Comparison of ENCODE assay signal across 12 mouse cellular contexts in genomic region chr3:30460890-30461578, GRCm38 (mm10).
DNase-seq lines count a peak whose midpoint lies in the region; ATAC-seq and TF ChIP-seq lines count a peak whose summit lies in the region.
"Had no signal": no experiment of that assay in that cellular context is flagged by ENCODE, and none has a peak within 500 bp of the region (broad histone marks: within the 10 kb centered on the region; RNA-seq: fewer than 3 reads in every experiment).

No protein-coding gene starts in this region.

- no peak overlapping the region for H3K27ac ChIP-seq in embryonic facial prominence, embryonic 14.5 days (replicated peaks; ENCODE audit: low read depth, low read length)
- no peak overlapping the region for H3K27ac ChIP-seq in embryonic facial prominence, embryonic 10.5 days (replicated peaks)
- H3K27ac ChIP-seq in midbrain, embryonic 12.5 days (replicated peaks) = no peak overlapping the region
- H3K27ac ChIP-seq in midbrain, embryonic 16.5 days (ENCODE audit: low read length) = no peak overlapping the region
- peak overlapping the region; percentile 50; the same call in 1 of the 2 replicates for H3K27ac ChIP-seq in lung, embryonic 14.5 days (ENCODE audit: low read depth)
- H3K27ac ChIP-seq: embryonic facial prominence, embryonic 15.5 days had no signal

- H3K36me3 ChIP-seq in embryonic facial prominence, embryonic 14.5 days (ENCODE audit: control insufficient read depth, insufficient read depth, low read length) = no peaks in the 10 kb centered on the region
- H3K36me3 ChIP-seq in embryonic facial prominence, embryonic 10.5 days (replicated peaks) = no peaks in the 10 kb centered on the region
- H3K36me3 ChIP-seq in midbrain, embryonic 12.5 days = no peaks in the 10 kb centered on the region
- H3K36me3 ChIP-seq in midbrain, embryonic 16.5 days (ENCODE audit: control insufficient read depth, insufficient read depth, low read length) = no peaks in the 10 kb centered on the region
- H3K36me3 ChIP-seq in lung, embryonic 14.5 days (ENCODE audit: insufficient read depth) = no peaks in the 10 kb centered on the region
- H3K36me3 ChIP-seq: embryonic facial prominence, embryonic 15.5 days had no signal

- no peaks in the 10 kb centered on the region for H3K9me3 ChIP-seq in embryonic facial prominence, embryonic 14.5 days (ENCODE audit: control insufficient read depth, low read length)
- no peaks in the 10 kb centered on the region for H3K9me3 ChIP-seq in embryonic facial prominence, embryonic 10.5 days
- H3K9me3 ChIP-seq in midbrain, embryonic 12.5 days = no peaks in the 10 kb centered on the region
- H3K9me3 ChIP-seq in midbrain, embryonic 16.5 days (replicated peaks; ENCODE audit: control insufficient read depth, low read length, poor library complexity, severe bottlenecking) = no peaks in the 10 kb centered on the region
- H3K9me3 ChIP-seq in lung, embryonic 14.5 days (ENCODE audit: low read depth, low read length) = no peaks in the 10 kb centered on the region
- H3K9me3 ChIP-seq: embryonic facial prominence, embryonic 15.5 days had no signal

- H3K27me3 ChIP-seq in embryonic facial prominence, embryonic 14.5 days (replicated peaks; ENCODE audit: control insufficient read depth, insufficient read depth, low read length) = no peaks in the 10 kb centered on the region
- no peaks in the 10 kb centered on the region for H3K27me3 ChIP-seq in embryonic facial prominence, embryonic 10.5 days (replicated peaks; ENCODE audit: low read depth, poor library complexity, severe bottlenecking)
- no peaks in the 10 kb centered on the region for H3K27me3 ChIP-seq in midbrain, embryonic 12.5 days
- no peaks in the 10 kb centered on the region for H3K27me3 ChIP-seq in midbrain, embryonic 16.5 days (ENCODE audit: control insufficient read depth, insufficient read depth, low read depth, low read length)
- no peaks in the 10 kb centered on the region for H3K27me3 ChIP-seq in lung, embryonic 14.5 days (ENCODE audit: insufficient read depth, low read length)
- H3K27me3 ChIP-seq: embryonic facial prominence, embryonic 15.5 days had no signal

- no peak overlapping the region for H3K4me2 ChIP-seq in embryonic facial prominence, embryonic 14.5 days (ENCODE audit: low read depth, low read length)
- no peak overlapping the region for H3K4me2 ChIP-seq in midbrain, embryonic 12.5 days (replicated peaks)
- no peak overlapping the region for H3K4me2 ChIP-seq in midbrain, embryonic 16.5 days (ENCODE audit: low read length)
- peak overlapping the region; percentile 20; the same call in 1 of the 2 replicates for H3K4me2 ChIP-seq in lung, embryonic 14.5 days
- H3K4me2 ChIP-seq: embryonic facial prominence, embryonic 15.5 days had no signal

- ATAC-seq in embryonic facial prominence, embryonic 14.5 days (ENCODE audit: low read depth) = peak; percentile 68
- 0 out of 2 replicates have a peak, but pooled peaks have one; percentile 27 for ATAC-seq in midbrain, embryonic 12.5 days (ENCODE audit: low FRiP score, low read depth)
- ATAC-seq in midbrain, embryonic 16.5 days = no peak
- peak; percentile 89 for ATAC-seq in lung, embryonic 14.5 days (ENCODE audit: insufficient read depth)

- DNase-seq in embryonic facial prominence, embryonic 14.5 days (ENCODE audit: low spot score) = peak; percentile 81
- no peak for DNase-seq in embryonic facial prominence, embryonic 10.5 days (ENCODE audit: low spot score)
- peak; percentile 93 for DNase-seq in lung, embryonic 14.5 days
- no peak for DNase-seq in ovary, postnatal 36 days (ENCODE audit: low spot score)
- no peak for DNase-seq in left cerebral cortex, adult 11 months (ENCODE audit: low spot score)
- DNase-seq in natural killer cell, adult 2 months (ENCODE audit: low spot score in 2 of 2) = no peak
- DNase-seq: B cell, adult 2 months; gastrocnemius, postnatal 36 days; kidney, postnatal 10 days had no signal

- no peak overlapping the region for H3K4me3 ChIP-seq in embryonic facial prominence, embryonic 14.5 days (ENCODE audit: low read depth, low read length)
- no peak overlapping the region for H3K4me3 ChIP-seq in embryonic facial prominence, embryonic 10.5 days
- no peak overlapping the region for H3K4me3 ChIP-seq in midbrain, embryonic 12.5 days
- H3K4me3 ChIP-seq in midbrain, embryonic 16.5 days (ENCODE audit: low read depth, low read length) = no peak overlapping the region
- H3K4me3 ChIP-seq in lung, embryonic 14.5 days (ENCODE audit: low read depth, low read length) = no peak overlapping the region
- H3K4me3 ChIP-seq: embryonic facial prominence, embryonic 15.5 days had no signal

- no peak for TF ChIP-seq CTCF in lung, embryonic 14.5 days (IDR thresholded peaks at IDR 0.05; ENCODE audit: low read depth)

- no peaks in the 10 kb centered on the region for H3K4me1 ChIP-seq in embryonic facial prominence, embryonic 14.5 days (ENCODE audit: control insufficient read depth, insufficient read depth, low read length)
- peaks cover 8% of the 10 kb centered on the region for H3K4me1 ChIP-seq in embryonic facial prominence, embryonic 10.5 days
- 0 out of 2 replicates have a peak, but pooled peaks cover 9% of the 10 kb centered on the region for H3K4me1 ChIP-seq in midbrain, embryonic 12.5 days
- no peaks in the 10 kb centered on the region for H3K4me1 ChIP-seq in midbrain, embryonic 16.5 days (ENCODE audit: control insufficient read depth, insufficient read depth, low read length)
- 0 out of 2 replicates have a peak, but pooled peaks cover 4% of the 10 kb centered on the region for H3K4me1 ChIP-seq in lung, embryonic 14.5 days (ENCODE audit: insufficient read depth)
- H3K4me1 ChIP-seq: embryonic facial prominence, embryonic 15.5 days had no signal

- no peak overlapping the region for H3K9ac ChIP-seq in embryonic facial prominence, embryonic 14.5 days (ENCODE audit: low read depth, low read length)
- H3K9ac ChIP-seq in midbrain, embryonic 12.5 days (replicated peaks) = no peak overlapping the region
- H3K9ac ChIP-seq in midbrain, embryonic 16.5 days (ENCODE audit: low read depth, low read length) = no peak overlapping the region
- no peak overlapping the region for H3K9ac ChIP-seq in lung, embryonic 14.5 days
- H3K9ac ChIP-seq: embryonic facial prominence, embryonic 15.5 days had no signal

- WGBS in embryonic facial prominence, embryonic 14.5 days = 83% methylated on average over 9 of the region's 9 CpGs
- 86% methylated on average over 9 of the region's 9 CpGs for WGBS in embryonic facial prominence, embryonic 10.5 days
- 81% methylated on average over 9 of the region's 9 CpGs for WGBS in midbrain, embryonic 12.5 days
- WGBS in midbrain, embryonic 16.5 days = 68% methylated on average over 9 of the region's 9 CpGs
- 68% methylated on average over 9 of the region's 9 CpGs for whole genome bisulfite sequencing in lung, embryonic 14.5 days

Comparison
In these comparisons a context has a peak if more than half of its experiments do, and no peak if none do; other contexts are left out.
1. DNase-seq: peak in embryonic facial prominence, embryonic 14.5 days (single experiment) and lung, embryonic 14.5 days (single experiment); none in embryonic facial prominence, embryonic 10.5 days (single experiment), ovary, postnatal 36 days (single experiment), left cerebral cortex, adult 11 months (single experiment) and natural killer cell, adult 2 months (0 of 2).